In the genomic region with DNA sequence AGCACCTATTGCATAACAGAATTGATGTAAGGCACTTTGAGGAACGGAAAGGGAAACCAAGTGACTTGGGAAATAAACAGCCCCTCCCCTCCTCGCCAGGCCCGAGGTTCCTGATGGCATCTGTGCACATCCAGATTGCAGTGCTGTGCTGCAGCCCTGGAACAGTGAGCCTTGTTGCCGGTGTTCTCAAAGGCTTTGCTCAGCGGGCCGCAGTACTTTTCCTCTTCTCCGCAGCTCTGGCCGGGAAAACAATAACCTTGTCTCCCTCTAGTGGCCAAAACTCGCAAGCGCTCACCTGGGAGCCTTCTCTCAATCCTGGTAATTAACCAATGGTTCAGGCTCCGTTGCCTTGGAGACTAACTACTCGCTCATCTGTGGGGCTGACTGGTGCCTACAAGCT, we compare ENCODE assay signal across 8 mouse cellular contexts. TPM values are rescaled to one million over a fixed set of nuclear protein-coding genes. Genes with fewer than 3 reads are reported as not detected.
DNase-seq lines count a peak whose midpoint lies in the region; ATAC-seq and TF ChIP-seq lines count a peak whose summit lies in the region.

No protein-coding gene starts in this region.

- TF ChIP-seq RAD21 in CH12.LX (IDR thresholded peaks at IDR 0.05; ENCODE audit: low read depth, low read length) = peak; percentile 63

- in situ Hi-C loops in CH12.LX (cut with MboI; ENCODE audit: low pct_ligation_motif_present, low pct_unique_long_range_greater_than_20kb, low sequenced_read_pairs) = no loop called here

- ATAC-seq in forebrain, embryonic 15.5 days (replicated peaks) = peak; percentile 83
- peak; percentile 79 for ATAC-seq in lung, embryonic 14.5 days (ENCODE audit: insufficient read depth)

- TF ChIP-seq POLR2A in CH12.LX (IDR thresholded peaks at IDR 0.05; ENCODE audit: low read depth, low read length) = no peak
- no peak for TF ChIP-seq POLR2A in olfactory bulb, adult 2 months (IDR thresholded peaks at IDR 0.05; ENCODE audit: insufficient read depth, low read depth, low read length)

- H3K27me3 ChIP-seq in CH12.LX (replicated peaks) = peaks cover 92% of the 10 kb centered on the region
- H3K27me3 ChIP-seq in forebrain, embryonic 15.5 days = peaks cover 5% of the 10 kb centered on the region
- H3K27me3 ChIP-seq in lung, embryonic 14.5 days (ENCODE audit: insufficient read depth, low read length) = peaks cover 2% of the 10 kb centered on the region; the same call in 1 of the 2 replicates

- no peak overlapping the region for H3K27ac ChIP-seq in CH12.LX (ENCODE audit: insufficient read depth, low read depth)
- H3K27ac ChIP-seq in forebrain, embryonic 15.5 days (replicated peaks) = no peak overlapping the region
- H3K27ac ChIP-seq in lung, embryonic 14.5 days (ENCODE audit: low read depth) = no peak overlapping the region
- H3K27ac ChIP-seq in olfactory bulb, adult 2 months (ENCODE audit: insufficient read depth, low read depth, low read length) = 0 out of 2 replicates have a peak overlapping the region, but pooled peaks have one; percentile 32

- H3K4me1 ChIP-seq in CH12.LX (ENCODE audit: control insufficient read depth in 1 of 2, insufficient read depth in 2 of 2) = peaks cover 0 to 4% of the 10 kb centered on the region in 2 experiments; a peak in 1 of 4 replicates
- H3K4me1 ChIP-seq in forebrain, embryonic 15.5 days = peaks cover 10% of the 10 kb centered on the region
- no peaks in the 10 kb centered on the region for H3K4me1 ChIP-seq in lung, embryonic 14.5 days (ENCODE audit: insufficient read depth)
- H3K4me1 ChIP-seq in olfactory bulb, adult 2 months (ENCODE audit: control insufficient read depth, insufficient read depth, low read length) = peaks cover 26% of the 10 kb centered on the region

- intact Hi-C loops in heart, postnatal 36 days (cut with DNase I) = loop anchor here (1.0 kb wide), 2 partner anchors 138 to 202 kb away; no protein-coding TSS in a partner anchor

- peak overlapping the region; percentile 15; the same call in 1 of the 2 replicates for H3K9ac ChIP-seq in CH12.LX (ENCODE audit: insufficient read depth, low read depth)
- H3K9ac ChIP-seq in forebrain, embryonic 15.5 days (replicated peaks) = 0 out of 2 replicates have a peak overlapping the region, but pooled peaks have one; percentile 33
- H3K9ac ChIP-seq in lung, embryonic 14.5 days = no peak overlapping the region

- no peaks in the 10 kb centered on the region for H3K79me2 ChIP-seq in CH12.LX (replicated peaks; ENCODE audit: control insufficient read depth, extremely low read depth, insufficient read depth, poor library complexity, severe bottlenecking)

- DNase-seq in CH12.LX (ENCODE audit: extremely low read depth) = peak; percentile 49
- DNase-seq in c-Kit-positive CD71-positive TER-119-positive erythroid progenitor cells, embryonic 14.5 days (ENCODE audit: low spot score) = peak; percentile 20
- DNase-seq in heart, postnatal 36 days = peak; percentile 67 to 74
- DNase-seq in layer of hippocampus, adult 8-10 months (ENCODE audit: low spot score in 2 of 2) = peak; percentile 92 to 97
- DNase-seq in lung, embryonic 14.5 days = peak; percentile 87
- DNase-seq in thymus, postnatal 0 days (ENCODE audit: low spot score) = peak; percentile 42

- WGBS in forebrain, embryonic 15.5 days = 3% methylated on average over 12 of the region's 12 CpGs
- 2% methylated on average over 12 of the region's 12 CpGs for WGBS in lung, embryonic 14.5 days
- 1% methylated on average over 12 of the region's 12 CpGs for WGBS in olfactory bulb, adult 2 months

- TF ChIP-seq CTCF in CH12.LX (conservative IDR thresholded peaks at IDR 0.05 in 1 of 2, IDR thresholded peaks at IDR 0.05 in 1 of 2; ENCODE audit: low read depth in 2 of 2, low read length in 2 of 2) = peak; percentile 73 to 82
- peak; percentile 87 for TF ChIP-seq CTCF in lung, embryonic 14.5 days (IDR thresholded peaks at IDR 0.05; ENCODE audit: low read depth)
- peak; percentile 76 for TF ChIP-seq CTCF in olfactory bulb, adult 2 months (IDR thresholded peaks at IDR 0.05; ENCODE audit: insufficient read depth, low read depth, low read length)

- peak overlapping the region; percentile 74 for H3K4me2 ChIP-seq in CH12.LX (ENCODE audit: insufficient read depth, low read depth, poor library complexity, severe bottlenecking)
- H3K4me2 ChIP-seq in forebrain, embryonic 15.5 days (replicated peaks) = peak overlapping the region; percentile 29
- H3K4me2 ChIP-seq in lung, embryonic 14.5 days = peak overlapping the region; percentile 42

- no peaks in the 10 kb centered on the region for H3K9me3 ChIP-seq in CH12.LX (replicated peaks; ENCODE audit: low read length)
- H3K9me3 ChIP-seq in forebrain, embryonic 15.5 days = no peaks in the 10 kb centered on the region
- no peaks in the 10 kb centered on the region for H3K9me3 ChIP-seq in lung, embryonic 14.5 days (ENCODE audit: low read depth, low read length)

- dilution Hi-C loops in CH12.LX (cut with MboI; ENCODE audit: extremely low pct_ligation_motif_present, extremely low pct_unique_long_range_greater_than_20kb, low sequenced_read_pairs) = no loop called here

- TF ChIP-seq EP300 in CH12.LX (IDR thresholded peaks at IDR 0.05; ENCODE audit: low read length) = no peak

- no peaks in the 10 kb centered on the region for H3K36me3 ChIP-seq in CH12.LX (replicated peaks in 1 of 2; ENCODE audit: control insufficient read depth in 1 of 2, insufficient read depth in 1 of 2, low read length in 1 of 2)
- H3K36me3 ChIP-seq in forebrain, embryonic 15.5 days = no peaks in the 10 kb centered on the region
- no peaks in the 10 kb centered on the region for H3K36me3 ChIP-seq in lung, embryonic 14.5 days (ENCODE audit: insufficient read depth)

- peak overlapping the region in 1 of 3 experiments; percentile 23 for H3K4me3 ChIP-seq in CH12.LX (replicated peaks in 1 of 3; ENCODE audit: low read depth in 2 of 3, low read length in 2 of 3, poor library complexity in 1 of 3)
- no peak overlapping the region for H3K4me3 ChIP-seq in forebrain, embryonic 15.5 days
- H3K4me3 ChIP-seq in lung, embryonic 14.5 days (ENCODE audit: low read depth, low read length) = no peak overlapping the region
- H3K4me3 ChIP-seq in olfactory bulb, adult 2 months (ENCODE audit: insufficient read depth, low read depth, low read length) = no peak overlapping the region

TF ChIP-seq in CH12.LX, 34 proteins besides CTCF, POLR2A, EP300 and RAD21:
- TF ChIP-seq SMC3 (IDR thresholded peaks at IDR 0.05; ENCODE audit: low read depth, low read length) = peak; percentile 48
- no peak for TF ChIP-seq ZNF384 (IDR thresholded peaks at IDR 0.05; ENCODE audit: low read depth, low read length)
- TF ChIP-seq JUN (IDR thresholded peaks at IDR 0.05; ENCODE audit: insufficient read depth, low read depth, low read length) = no peak
- no peak for TF ChIP-seq NELFE (IDR thresholded peaks at IDR 0.05; ENCODE audit: low read depth, low read length)
- TF ChIP-seq KAT2A (IDR thresholded peaks at IDR 0.05; ENCODE audit: insufficient replicate concordance, low read length) = no peak

RNA-seq across cellular contexts. Expression of a gene that starts 38.4 kb away (rescaled TPM):
- not detected in 2 replicates for total RNA-seq in CH12.LX (2012; rRNA removed)
- total RNA-seq in CH12.LX (2014; rRNA removed) = not detected in 2 replicates
- polyA plus RNA-seq in CH12.LX (2012; ENCODE audit: insufficient read length, low read depth) = not detected in 2 replicates
- 10.6 and 11.4 TPM in 2 replicates for polyA plus RNA-seq in forebrain, embryonic 15.5 days (2015; fragmentation: Nextera tagmentation; extraction: Ambion mirVana)
- 1 to 10 TPM; 1.2 to 1.3 TPM for total RNA-seq in heart, postnatal 36 days (2021)
- total RNA-seq in layer of hippocampus, adult 8-10 months (2022) = 10 to 100 TPM; 45.8 to 60.4 (median 52.2) TPM
- polyA plus RNA-seq in lung, embryonic 14.5 days (2014; fragmentation: Nextera tagmentation; extraction: Ambion mirVana) = 1.4 and 1.5 TPM in 2 replicates
- polyA plus RNA-seq in olfactory bulb, adult 2 months (2012; ENCODE audit: insufficient read depth, insufficient read length, low replicate concordance, missing spikeins) = not detected in 2 replicates
- polyA plus RNA-seq in thymus, postnatal 0 days (2015; fragmentation: Nextera tagmentation; extraction: Ambion mirVana) = 0.12 and 0.18 TPM in 2 replicates

RNA-seq across cellular contexts. Expression of a gene that starts 55.9 kb away (rescaled TPM):
- total RNA-seq in CH12.LX (2012; rRNA removed) (not detected in 2 replicates), CH12.LX (2014; rRNA removed) (not detected in 2 replicates)
- not detected in 2 replicates for polyA plus RNA-seq in CH12.LX (2012; ENCODE audit: insufficient read length, low read depth)
- 4.8 and 4.9 TPM in 2 replicates for polyA plus RNA-seq in forebrain, embryonic 15.5 days (2015; fragmentation: Nextera tagmentation; extraction: Ambion mirVana)
- 1 to 10 TPM; 2.4 to 3.5 TPM for total RNA-seq in heart, postnatal 36 days (2021)
- total RNA-seq in layer of hippocampus, adult 8-10 months (2022) = 100 to 1,000 TPM; 118 to 123 (median 121) TPM
- 0.19 and 0.37 TPM in 2 replicates for polyA plus RNA-seq in lung, embryonic 14.5 days (2014; fragmentation: Nextera tagmentation; extraction: Ambion mirVana)
- not detected in 2 replicates for polyA plus RNA-seq in olfactory bulb, adult 2 months (2012; ENCODE audit: insufficient read depth, insufficient read length, low replicate concordance, missing spikeins)
- polyA plus RNA-seq in thymus, postnatal 0 days (2015; fragmentation: Nextera tagmentation; extraction: Ambion mirVana) = 1.0 TPM in 2 replicates

Comparison
In these comparisons a context has a peak if more than half of its experiments do, and no peak if none do; other contexts are left out.
1. DNase-seq: peak in every context shown above with its lines; median percentile 94 in layer of hippocampus, adult 8-10 months; 87 in lung, embryonic 14.5 days; 70 in heart, postnatal 36 days; 49 in CH12.LX; 42 in thymus, postnatal 0 days; 20 in c-Kit-positive CD71-positive TER-119-positive erythroid progenitor cells, embryonic 14.5 days.